Mouse (Mus musculus) ES-E14 (cell line): ENCODE measurements at regions not wholly inside any gene's neighbourhood (a gene's known extent, or its start where the extent isn't known, plus 50 kb on each side); places are given as distances from the start of the nearest gene placed in this dataset.

Source experiments
- DNase-seq: peaks from one replicate; pipeline ENCODE4 v3.0.0-alpha.2; 2013; ENCODE audit warnings: low read depth, low spot score
- H3K27ac ChIP-seq: 2 replicates; pipeline ENCODE4 v1.5.1; 2012; ENCODE audit warnings: low read depth, mild to moderate bottlenecking, low read length, moderate library complexity, mixed read lengths; ENCODE audit not compliant: poor library complexity, insufficient read depth, severe bottlenecking
- H3K36me3 ChIP-seq: 2 replicates; pipeline ENCODE4 v1.6.1; 2012; ENCODE audit warnings: mild to moderate bottlenecking, low read length, moderate library complexity, mixed read lengths; ENCODE audit not compliant: control insufficient read depth, poor library complexity, insufficient read depth, severe bottlenecking
- H3K4me1 ChIP-seq, 2 experiments: fragments of 150-350 bp in 1 of 2; sonication (generic) in 1 of 2; 2 replicates each; pipeline ENCODE4 v1.6.1; 2012; ENCODE audit warnings: low read length in 2 of 2, mild to moderate bottlenecking in 1 of 2, mixed read lengths in 1 of 2; ENCODE audit not compliant: control insufficient read depth in 2 of 2, insufficient read depth in 2 of 2, poor library complexity in 1 of 2
- H3K4me3 ChIP-seq, 2 experiments: fragments of 150-350 bp in 1 of 2; sonication (generic) in 1 of 2; 2 replicates each; pipeline ENCODE4 v1.5.1; 2012; ENCODE audit warnings: low read length in 2 of 2, low read depth in 1 of 2, mild to moderate bottlenecking in 1 of 2, mixed read lengths in 1 of 2; ENCODE audit not compliant: insufficient read depth in 1 of 2, poor library complexity in 1 of 2, severe bottlenecking in 1 of 2
- H3K9ac ChIP-seq: 2 replicates; pipeline ENCODE4 v1.6.1; 2012; ENCODE audit warnings: low read depth, mild to moderate bottlenecking, low read length, mixed read lengths; ENCODE audit not compliant: poor library complexity, insufficient read depth, severe bottlenecking
- H3K9me3 ChIP-seq: fragments of 150-350 bp; sonication (generic); 2 replicates; pipeline ENCODE4 v1.6.1; 2012; ENCODE audit warnings: low read depth, mild to moderate bottlenecking, low read length; ENCODE audit not compliant: control insufficient read depth, insufficient read depth
- CHD2 ChIP-seq: IDR thresholded peaks from 2 replicates; pipeline ENCODE4 v1.6.1; 2014; ENCODE audit warnings: mild to moderate bottlenecking, low read depth, low read length, inconsistent platforms
- HCFC1 ChIP-seq: IDR thresholded peaks from 2 replicates; pipeline ENCODE4 v1.6.1; 2012; ENCODE audit warnings: low read length, inconsistent platforms, borderline replicate concordance; ENCODE audit not compliant: insufficient read depth
- MAFK ChIP-seq: IDR thresholded peaks from 2 replicates; pipeline ENCODE4 v1.6.1; 2014; ENCODE audit warnings: mild to moderate bottlenecking, low read depth, low read length, inconsistent platforms; ENCODE audit not compliant: insufficient read depth
- ZC3H11A ChIP-seq: IDR thresholded peaks from 2 replicates; pipeline ENCODE4 v1.6.1; 2012; ENCODE audit warnings: low read depth, mild to moderate bottlenecking, inconsistent platforms, low read length, borderline replicate concordance
- ZNF384 ChIP-seq: IDR thresholded peaks from 2 replicates; pipeline ENCODE4 v1.6.1; 2012; ENCODE audit warnings: low read depth, low read length, inconsistent platforms
- in situ Hi-C, 2 experiments: fragments of 600-800 bp; cut with MboI; formaldehyde crosslinking; loops; one replicate each; pipeline ENCODE4 v1.15.1; 2025; ENCODE audit warnings: low sequenced_read_pairs in 2 of 2, inconsistent platforms in 1 of 2; ENCODE audit not compliant: unreplicated experiment in 2 of 2

- no peaks in the 10 kb centered on the region for H3K9me3 ChIP-seq
- no peak overlapping the region for H3K27ac ChIP-seq
- no peak overlapping the region for H3K9ac ChIP-seq
- H3K4me1 ChIP-seq: no peaks in the 10 kb centered on the region; a peak in 1 of 4 replicates
- no peak overlapping the region for H3K4me3 ChIP-seq
- in situ Hi-C loops: no loop called here
- no peaks in the 10 kb centered on the region for H3K36me3 ChIP-seq
- no peak for DNase-seq
- TF ChIP-seq ZNF384 (no peak), CHD2 (no peak), HCFC1 (no peak), MAFK (no peak), ZC3H11A (no peak)
Measured at GRCm38 (mm10) chr16:85604089-85604488, 50.9 kb upstream of the Cyyr1 start.
